Mouse (Mus musculus): ENCODE data around the gene Cwh43.

- no peak; the same call in 1 of the 2 replicates for TF ChIP-seq CTCF (conservative IDR thresholded peaks at IDR 0.05; ENCODE audit: insufficient read depth, insufficient read length, low read depth, low read length)
- no peak for TF ChIP-seq POLR2A (IDR thresholded peaks at IDR 0.05; ENCODE audit: low read depth, low read length)
Observed at GRCm38 (mm10) chr5:73474412-73475405, 68.8 kb downstream of the Cwh43 start.
